In the genomic region with DNA sequence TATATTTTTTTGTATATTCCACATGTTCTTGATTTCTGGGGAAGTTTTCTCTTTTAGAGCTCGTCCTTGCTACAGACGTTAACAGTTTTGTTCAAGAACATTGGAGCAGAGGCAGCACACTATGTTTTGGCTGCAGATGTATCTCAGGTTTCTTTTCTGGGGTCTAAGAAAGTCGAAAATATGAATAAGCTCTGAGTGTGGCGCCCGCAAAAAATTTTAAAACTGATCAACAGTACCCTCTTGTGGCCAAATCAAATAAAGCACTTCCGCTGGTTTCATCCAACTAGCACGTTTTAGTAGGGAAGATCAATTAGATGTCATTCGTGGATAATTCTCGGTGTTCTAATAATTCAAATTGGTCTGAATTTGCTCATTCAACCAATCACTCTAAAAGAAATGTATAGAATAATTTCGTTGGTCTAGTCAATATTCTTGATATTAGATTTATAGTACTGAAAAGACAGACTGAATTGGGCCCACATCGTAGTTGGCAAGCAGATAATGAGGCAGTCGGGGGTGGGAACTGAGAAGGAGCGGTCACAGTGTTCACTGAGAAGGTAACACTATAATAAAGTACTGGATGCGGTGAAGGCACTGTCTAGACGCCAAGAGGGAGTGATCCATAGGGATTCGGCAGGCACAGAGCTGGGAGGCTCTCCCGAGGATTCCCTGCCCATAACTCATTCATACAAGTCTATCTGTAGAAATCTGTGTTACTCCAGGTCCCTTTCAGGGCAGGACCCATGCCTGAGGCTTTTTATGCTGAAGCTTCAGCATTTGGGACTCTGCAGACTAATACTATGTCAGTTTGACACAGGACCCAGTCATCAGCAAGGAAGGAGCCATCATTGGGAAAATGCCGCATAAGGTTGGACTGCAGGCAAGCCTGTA, we compare ENCODE assay signal across 8 mouse cellular contexts. TPM values are rescaled to one million over a fixed set of nuclear protein-coding genes. Genes with fewer than 3 reads are reported as not detected.
DNase-seq lines count a peak whose midpoint lies in the region; ATAC-seq and TF ChIP-seq lines count a peak whose summit lies in the region.

No protein-coding gene starts in this region.

- H3K9ac ChIP-seq in embryonic facial prominence, embryonic 14.5 days (ENCODE audit: low read depth, low read length), result no peak overlapping the region
- no peak overlapping the region for H3K9ac ChIP-seq in intestine, embryonic 16.5 days (ENCODE audit: low read depth, low read length)

- ATAC-seq in embryonic facial prominence, embryonic 14.5 days (ENCODE audit: low read depth), result no peak
- ATAC-seq in intestine, embryonic 16.5 days, result peak; percentile 9; the same call in 1 of the 2 replicates
- ATAC-seq in erythroid progenitor cell, adult 5-6 weeks (replicated peaks; ENCODE audit: low FRiP score, poor library complexity, severe bottlenecking), result no peak

- H3K9me3 ChIP-seq in E14TG2a.4 (ENCODE audit: low read length), result no peaks in the 10 kb centered on the region
- H3K9me3 ChIP-seq in embryonic facial prominence, embryonic 14.5 days (ENCODE audit: control insufficient read depth, low read length), result no peaks in the 10 kb centered on the region
- no peaks in the 10 kb centered on the region for H3K9me3 ChIP-seq in intestine, embryonic 16.5 days (ENCODE audit: control insufficient read depth, low read length)

- DNase-seq in gastrocnemius, adult 18-20 months (ENCODE audit: low spot score), result peak; percentile 18
- DNase-seq in gastrocnemius, postnatal 4 days (ENCODE audit: low spot score in 2 of 2), result no peak
- DNase-seq in embryonic facial prominence, embryonic 14.5 days (ENCODE audit: low spot score), result peak; percentile 29
- DNase-seq in lung, postnatal 36 days, result peak; percentile 6
- no peak for DNase-seq in gastrocnemius, postnatal 14 days

- 36% methylated on average over 18 of the region's 18 CpGs for WGBS in embryonic facial prominence, embryonic 14.5 days
- WGBS in intestine, embryonic 16.5 days, result 39% methylated on average over 18 of the region's 18 CpGs

- peaks cover 8% of the 10 kb centered on the region; the same call in 1 of the 2 replicates for H3K27me3 ChIP-seq in E14TG2a.4 (ENCODE audit: insufficient read depth, low read length)
- no peaks in the 10 kb centered on the region for H3K27me3 ChIP-seq in embryonic facial prominence, embryonic 14.5 days (replicated peaks; ENCODE audit: control insufficient read depth, insufficient read depth, low read length)
- H3K27me3 ChIP-seq in intestine, embryonic 16.5 days (replicated peaks; ENCODE audit: control insufficient read depth, insufficient read depth, low read length), result no peaks in the 10 kb centered on the region

- peak overlapping the region; percentile 18; the same call in 1 of the 2 replicates for H3K4me2 ChIP-seq in embryonic facial prominence, embryonic 14.5 days (ENCODE audit: low read depth, low read length)
- peak overlapping the region; percentile 28; the same call in 1 of the 2 replicates for H3K4me2 ChIP-seq in intestine, embryonic 16.5 days (ENCODE audit: low read depth, low read length)

- intact Hi-C loops in gastrocnemius, postnatal 14 days (cut with DNase I; ENCODE audit: low total_unique reads), result loop anchor here (10.0 kb wide), 1 partner anchor 92 kb away; no protein-coding TSS in a partner anchor

- no peaks in the 10 kb centered on the region for H3K4me1 ChIP-seq in E14TG2a.4 (replicated peaks; ENCODE audit: low read depth, low read length)
- H3K4me1 ChIP-seq in embryonic facial prominence, embryonic 14.5 days (ENCODE audit: control insufficient read depth, insufficient read depth, low read length), result no peaks in the 10 kb centered on the region
- H3K4me1 ChIP-seq in intestine, embryonic 16.5 days (ENCODE audit: control insufficient read depth, insufficient read depth, low read length), result no peaks in the 10 kb centered on the region

- H3K27ac ChIP-seq in embryonic facial prominence, embryonic 14.5 days (replicated peaks; ENCODE audit: low read depth, low read length), result no peak overlapping the region
- H3K27ac ChIP-seq in intestine, embryonic 16.5 days (ENCODE audit: low read length), result no peak overlapping the region

- H3K4me3 ChIP-seq in E14TG2a.4 (replicated peaks; ENCODE audit: low read length), result no peak overlapping the region
- no peak overlapping the region for H3K4me3 ChIP-seq in embryonic facial prominence, embryonic 14.5 days (ENCODE audit: low read depth, low read length)
- no peak overlapping the region for H3K4me3 ChIP-seq in intestine, embryonic 16.5 days (ENCODE audit: low read length)

- H3K36me3 ChIP-seq in E14TG2a.4 (ENCODE audit: insufficient read depth, low read length), result no peaks in the 10 kb centered on the region
- H3K36me3 ChIP-seq in embryonic facial prominence, embryonic 14.5 days (ENCODE audit: control insufficient read depth, insufficient read depth, low read length), result no peaks in the 10 kb centered on the region
- H3K36me3 ChIP-seq in intestine, embryonic 16.5 days (ENCODE audit: control insufficient read depth, insufficient read depth, low read length), result no peaks in the 10 kb centered on the region

- peak; percentile 54 for TF ChIP-seq CTCF in E14TG2a.4 (conservative IDR thresholded peaks at IDR 0.05; ENCODE audit: low read length)

RNA-seq across cellular contexts. Expression of a gene that starts 17.1 kb away (rescaled TPM):
- not detected for total RNA-seq in gastrocnemius, adult 18-20 months (2021)
- total RNA-seq in gastrocnemius, postnatal 4 days (2021), result not detected
- polyA plus RNA-seq in embryonic facial prominence, embryonic 14.5 days (2014; fragmentation: Nextera tagmentation; extraction: Ambion mirVana), result not detected in 2 replicates
- not detected in 2 replicates for polyA plus RNA-seq in intestine, embryonic 16.5 days (2015; fragmentation: Nextera tagmentation; extraction: Ambion mirVana)
- total RNA-seq in erythroid progenitor cell, adult 5-6 weeks (2015; ENCODE audit: low replicate concordance), result not detected in 2 replicates
- total RNA-seq in erythroid progenitor cell, adult 5-6 weeks (2017; ENCODE audit: low replicate concordance), result not detected in 2 replicates
- total RNA-seq in gastrocnemius, postnatal 14 days (2021), result not detected

RNA-seq across cellular contexts. Expression of a gene that starts 24.9 kb away (rescaled TPM):
- 1 to 10 TPM; 4.1 to 5.4 TPM for total RNA-seq in gastrocnemius, adult 18-20 months (2021)
- 1 to 10 TPM; 6.0 TPM for total RNA-seq in gastrocnemius, postnatal 4 days (2021)
- polyA plus RNA-seq in embryonic facial prominence, embryonic 14.5 days (2014; fragmentation: Nextera tagmentation; extraction: Ambion mirVana), result 2.5 and 3.1 TPM in 2 replicates
- 4.5 and 4.6 TPM in 2 replicates for polyA plus RNA-seq in intestine, embryonic 16.5 days (2015; fragmentation: Nextera tagmentation; extraction: Ambion mirVana)
- not detected in 2 replicates for total RNA-seq in erythroid progenitor cell, adult 5-6 weeks (2015; ENCODE audit: low replicate concordance)
- 0.38 and 0.90 TPM in 2 replicates for total RNA-seq in erythroid progenitor cell, adult 5-6 weeks (2017; ENCODE audit: low replicate concordance)
- 1 to 10 TPM; 2.7 to 5.1 TPM for total RNA-seq in gastrocnemius, postnatal 14 days (2021)

Comparison
In these comparisons a context has a peak if more than half of its experiments do, and no peak if none do; other contexts are left out.
1. DNase-seq: peak in gastrocnemius, adult 18-20 months (single experiment), embryonic facial prominence, embryonic 14.5 days (single experiment) and lung, postnatal 36 days (single experiment); none in gastrocnemius, postnatal 4 days (0 of 2) and gastrocnemius, postnatal 14 days (single experiment).